Mouse (Mus musculus) MEL-GATA-1-ER (cell line): Measurements from ENCODE around the gene Krt18.
A peak's percentile ranks its signal among the peaks of the same experiment; 100 is the strongest.
"Not testable (repeated sequence)": the region's sequence is repeated elsewhere in the genome, so short reads cannot be mapped to it uniquely, and the experiment has no call there.

Experiments
- DNase-seq: peaks from one replicate; pipeline ENCODE4 v3.0.0-alpha.2; 2012; ENCODE audit warnings: low read depth; ENCODE audit errors: extremely low read depth

Krt18 gene

GRCm38 (mm10) chr15:102065661-102066325 lies 37.8 kb downstream of the Krt18 start:
- DNase-seq: peak; percentile 82

DNA sequence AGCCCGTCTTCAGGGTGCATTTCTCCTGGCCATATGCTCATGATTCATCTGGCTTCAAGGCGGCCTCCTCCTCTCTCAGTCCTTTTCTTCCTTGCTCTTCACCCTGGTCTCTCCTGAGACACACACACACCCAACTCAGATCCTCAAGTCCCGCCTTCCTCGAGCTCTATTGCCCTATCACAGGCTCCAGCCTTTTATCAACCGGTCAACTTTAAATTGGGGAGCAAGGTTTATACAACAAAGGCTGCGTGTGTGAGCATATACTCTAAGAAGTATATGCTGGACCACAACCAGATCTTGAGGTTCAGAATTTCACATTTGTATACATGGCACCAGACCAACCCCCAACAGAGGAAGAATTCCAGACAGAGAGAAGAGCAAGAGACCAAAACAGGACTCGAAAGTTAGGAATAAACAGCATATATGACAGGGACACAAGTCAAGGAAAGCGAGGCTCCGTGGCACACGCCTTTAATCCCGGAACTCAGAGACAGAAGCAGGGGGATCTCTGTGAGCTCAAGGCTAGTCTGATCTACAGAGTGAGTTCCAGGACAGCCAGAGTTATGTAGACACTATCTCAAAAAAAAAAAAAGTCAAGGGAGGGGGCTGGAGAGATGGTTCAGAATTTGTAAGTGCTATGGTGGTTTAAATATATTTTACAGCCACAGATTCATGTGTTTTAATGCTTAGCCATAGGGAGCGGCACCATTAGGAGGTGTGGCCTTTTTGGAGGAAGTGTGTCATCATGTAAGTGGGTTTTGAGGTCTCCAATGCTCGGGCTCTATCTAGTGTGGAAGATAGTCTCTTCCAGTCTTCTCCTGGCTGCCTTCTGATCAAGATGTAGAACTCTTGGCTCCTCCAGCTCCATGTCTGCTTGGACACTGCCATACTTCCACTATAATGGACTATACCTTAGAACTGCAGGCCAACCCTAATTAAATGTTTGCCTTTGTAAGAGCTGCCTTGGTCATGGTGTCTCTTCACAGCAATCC lies 42.8 kb downstream of the Krt18 start:
- peak; percentile 81 for DNase-seq

DNA sequence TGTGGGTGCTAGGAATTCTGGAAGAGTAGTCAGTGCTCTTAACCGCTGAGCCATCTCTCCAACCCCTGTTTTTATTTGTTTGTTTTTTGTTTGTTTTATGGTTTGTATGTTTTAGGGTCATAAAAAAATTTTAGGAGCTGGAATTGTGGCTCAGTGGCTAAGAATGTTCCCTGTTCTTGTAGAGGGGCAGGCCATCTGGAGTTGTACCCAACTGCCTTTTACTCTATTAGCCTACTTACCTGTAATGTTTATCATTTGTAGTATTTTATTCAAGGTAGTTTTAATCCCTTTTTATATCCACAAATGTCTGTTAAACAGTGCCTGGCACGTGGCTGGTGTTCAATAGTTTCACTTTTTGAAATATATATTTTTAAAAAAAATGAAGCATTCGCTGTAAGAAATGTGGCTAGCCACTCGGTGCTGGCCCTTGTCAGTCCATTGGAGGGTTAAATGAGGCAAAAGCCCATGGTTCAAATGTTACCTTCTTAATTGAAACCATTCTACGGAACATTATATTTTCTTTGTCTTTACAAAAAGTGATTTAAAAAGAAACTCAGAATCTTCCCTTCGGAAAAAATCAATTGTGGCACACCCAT lies 45.1 kb downstream of the Krt18 start:
- no peak for DNase-seq

DNA sequence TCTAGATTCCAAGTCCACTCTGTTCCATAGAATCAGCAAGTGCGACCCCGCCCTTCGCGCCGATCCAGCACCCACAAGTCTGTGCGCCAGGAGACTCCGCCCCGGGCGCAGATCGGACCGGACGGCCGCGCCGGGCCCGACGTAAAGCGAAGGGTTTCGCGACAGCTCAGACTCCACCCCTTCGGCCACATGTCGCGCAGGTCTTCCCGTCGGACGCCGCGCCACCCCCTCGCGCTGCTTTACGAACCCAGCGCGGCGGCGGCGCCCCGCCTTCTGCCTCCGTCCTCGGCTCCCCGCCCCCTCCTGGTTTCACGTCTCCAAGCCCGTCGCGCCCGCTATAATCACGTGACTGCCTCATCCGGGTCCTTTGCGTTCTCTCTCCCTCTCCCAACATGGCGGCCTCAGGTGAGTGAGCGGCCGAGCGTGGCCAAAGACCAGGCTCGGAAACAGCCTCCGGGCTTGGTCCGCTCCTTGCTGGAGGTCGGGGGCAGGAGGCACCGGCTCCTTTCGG lies 45.6 kb downstream of the Krt18 start, which contains the start of gene Eif4b:
TSS of gene Eif4b (plus strand) at position 215 of the 511 bp plus-strand sequence.
- DNase-seq: peak; percentile 97

DNA sequence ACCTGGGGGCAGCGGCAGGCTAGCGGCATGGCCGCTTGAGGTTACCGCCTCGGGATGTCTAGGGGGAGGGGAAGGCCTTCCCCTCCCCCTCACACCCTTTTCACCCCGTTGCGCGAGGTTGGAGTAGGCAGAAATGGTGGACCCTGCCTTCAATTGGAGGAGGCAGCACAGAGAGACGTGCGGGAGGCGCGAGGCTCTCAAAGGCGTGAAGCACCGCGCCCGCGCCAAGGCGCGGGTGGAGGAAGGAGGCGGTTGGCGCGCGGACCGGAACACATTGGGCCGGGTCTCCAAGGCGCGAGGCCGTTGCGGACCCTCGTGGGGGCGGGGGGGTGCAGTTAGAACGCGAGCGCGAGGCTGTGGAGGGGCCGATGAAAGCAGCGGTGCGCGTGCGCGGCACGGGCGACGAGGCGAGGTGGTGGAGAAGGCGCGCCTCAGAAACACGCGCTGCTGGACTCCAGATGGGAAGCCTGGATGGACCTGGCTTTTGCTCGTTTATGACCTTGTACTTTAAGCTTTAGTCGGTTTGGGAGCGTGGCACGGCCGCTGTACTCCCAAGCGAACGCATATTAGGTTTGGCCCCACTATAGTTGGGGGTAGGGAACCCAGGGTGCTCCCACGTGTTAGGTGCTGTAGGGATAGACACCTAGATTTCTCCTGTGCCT lies 46.2 kb downstream of the Krt18 start:
- no peak for DNase-seq

- DNase-seq: no peak
These were observed 47.1 kb downstream of the Krt18 start for GRCm38 (mm10) chr15:102074876-102075585.

DNA sequence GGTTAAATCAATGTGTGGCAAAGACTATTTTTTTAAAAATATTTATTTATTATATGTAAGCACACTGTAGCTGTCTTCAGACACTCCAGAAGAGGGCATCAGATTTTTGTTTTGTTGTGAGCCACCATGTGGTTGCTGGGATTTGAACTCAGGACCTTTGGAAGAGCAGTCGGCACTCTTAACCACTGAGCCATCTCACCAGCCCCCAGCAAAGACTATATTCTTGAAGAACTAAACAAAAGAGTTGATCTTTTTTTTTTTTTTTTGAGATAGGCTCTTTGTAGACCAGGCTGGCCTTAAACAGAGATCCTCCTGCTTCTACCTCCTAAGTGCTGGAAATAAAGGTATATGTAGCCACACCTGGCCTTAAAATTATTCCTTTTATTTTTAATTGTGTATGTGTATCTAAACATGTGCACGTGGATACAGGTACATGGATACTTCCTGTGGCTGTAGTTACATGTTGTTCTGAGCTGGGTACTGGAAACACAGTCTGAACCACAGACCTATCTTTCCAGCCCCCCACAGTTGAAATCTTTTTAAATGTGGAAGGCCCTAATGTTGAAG lies 49.2 kb downstream of the Krt18 start:
- no peak for DNase-seq

DNA sequence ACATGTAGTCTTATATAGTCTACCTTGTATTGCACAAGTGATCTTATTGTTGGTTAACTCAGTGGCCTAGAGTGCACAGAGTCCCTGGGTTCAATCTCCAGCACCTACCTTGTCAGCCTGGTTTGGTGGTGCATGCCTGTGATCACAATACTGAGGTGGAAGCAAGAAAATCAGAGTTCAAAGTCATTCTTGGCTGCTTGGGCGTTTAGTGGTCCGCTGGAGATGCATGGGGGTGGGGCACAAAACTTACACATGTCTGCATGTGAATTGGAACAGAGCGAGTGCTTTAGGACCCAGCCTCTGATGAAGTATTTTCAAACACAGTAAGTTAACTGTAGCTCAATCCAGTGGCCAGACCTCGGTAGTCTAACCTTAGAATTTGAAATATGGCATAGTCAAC lies 51.2 kb downstream of the Krt18 start:
- no peak for DNase-seq

DNA sequence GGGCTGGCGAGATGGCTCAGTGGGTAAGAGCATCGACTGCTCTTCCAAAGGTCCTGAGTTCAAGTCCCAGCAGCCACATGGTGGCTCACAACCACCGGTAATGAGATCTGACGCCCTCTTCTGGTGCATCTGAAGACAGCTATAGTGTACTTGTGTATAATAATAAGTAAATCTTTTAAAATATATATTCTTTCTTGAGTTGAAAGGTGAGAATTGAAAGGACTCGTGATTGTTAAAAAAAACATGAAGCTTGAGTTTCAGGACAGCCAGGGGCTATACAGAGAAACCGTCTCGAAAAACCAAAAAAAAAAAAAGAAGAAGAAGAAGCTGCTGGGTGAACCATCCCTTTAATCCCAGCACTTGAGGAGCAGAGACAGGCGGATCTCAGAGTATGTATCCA lies 51.9 kb downstream of the Krt18 start:
- DNase-seq: not testable (repeated sequence)

DNA sequence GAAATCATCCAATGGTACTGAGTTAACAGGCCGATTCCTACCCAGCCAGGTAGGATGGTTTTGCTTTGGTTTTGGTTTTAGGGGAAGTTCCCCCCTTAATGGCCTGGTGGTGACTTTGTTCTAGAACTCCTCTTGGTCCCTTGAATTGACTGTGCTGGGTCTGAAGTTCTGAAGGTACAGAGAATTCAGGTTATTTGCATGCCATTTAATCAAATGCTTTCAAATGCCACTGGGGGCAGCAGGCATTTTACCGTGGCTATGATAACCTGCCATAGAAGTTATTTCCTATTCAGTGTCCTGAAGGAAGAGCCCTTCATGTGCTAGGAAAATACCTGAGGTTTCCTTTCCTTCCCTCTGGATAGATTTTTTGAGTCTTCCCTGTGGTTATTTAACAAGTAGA lies 52.4 kb downstream of the Krt18 start:
- no peak for DNase-seq
